Mouse (Mus musculus) lung, postnatal 10 days (tissue): ENCODE data around the gene Akt3.

ENCODE experiments used
- DNase-seq: peaks from one replicate; pipeline ENCODE4 v3.0.0; 2021

The Akt3 gene

GRCm38 (mm10) chr1:177046963-177047362 is 211.0 kb downstream of the Akt3 start:
- DNase-seq, result no peak

- no peak for DNase-seq
Measured at GRCm38 (mm10) chr1:177045885-177046284, 212.1 kb downstream of the Akt3 start.

GRCm38 (mm10) chr1:177040058-177040457 is 217.9 kb downstream of the Akt3 start:
- DNase-seq, result no peak

GRCm38 (mm10) chr1:177039093-177039674 is 218.8 kb downstream of the Akt3 start:
- DNase-seq, result no peak

- DNase-seq, result no peak
Measured at GRCm38 (mm10) chr1:177038383-177038782, 219.6 kb downstream of the Akt3 start.

GRCm38 (mm10) chr1:177035460-177035859 is 222.5 kb downstream of the Akt3 start:
- no peak for DNase-seq

GRCm38 (mm10) chr1:177032233-177032632 is 225.8 kb downstream of the Akt3 start:
- DNase-seq, result no peak

- DNase-seq, result no peak
Measured at GRCm38 (mm10) chr1:177031196-177031595, 226.8 kb downstream of the Akt3 start.

- DNase-seq, result no peak
Measured at GRCm38 (mm10) chr1:177030669-177031068, 227.3 kb downstream of the Akt3 start.

- DNase-seq, result no peak
Measured at GRCm38 (mm10) chr1:177029032-177029431, 229.0 kb downstream of the Akt3 start.

GRCm38 (mm10) chr1:177027706-177028105 is 230.3 kb downstream of the Akt3 start:
- no peak for DNase-seq

- no peak for DNase-seq
Measured at GRCm38 (mm10) chr1:177022751-177023150, 235.3 kb downstream of the Akt3 start.

- no peak for DNase-seq
Measured at GRCm38 (mm10) chr1:177019668-177020067, 238.3 kb downstream of the Akt3 start.

GRCm38 (mm10) chr1:177018750-177019149 is 239.3 kb downstream of the Akt3 start:
- no peak for DNase-seq

GRCm38 (mm10) chr1:177016729-177017128 is 241.3 kb downstream of the Akt3 start:
- DNase-seq, result no peak

GRCm38 (mm10) chr1:177015917-177016316 is 242.1 kb downstream of the Akt3 start:
- DNase-seq, result no peak

GRCm38 (mm10) chr1:177014921-177015439 is 243.0 kb downstream of the Akt3 start:
- no peak for DNase-seq

- peak; percentile 32 for DNase-seq
Measured at GRCm38 (mm10) chr1:177014346-177014745, 243.7 kb downstream of the Akt3 start.

GRCm38 (mm10) chr1:177013776-177014175 is 244.2 kb downstream of the Akt3 start:
- DNase-seq, result no peak

GRCm38 (mm10) chr1:177013313-177013712 is 244.7 kb downstream of the Akt3 start:
- DNase-seq, result no peak

GRCm38 (mm10) chr1:177012774-177013173 is 245.2 kb downstream of the Akt3 start:
- no peak for DNase-seq

- DNase-seq, result no peak
Measured at GRCm38 (mm10) chr1:177011688-177012087, 246.3 kb downstream of the Akt3 start.

- DNase-seq, result no peak
Measured at GRCm38 (mm10) chr1:177010607-177011302, 247.2 kb downstream of the Akt3 start.

- no peak for DNase-seq
Measured at GRCm38 (mm10) chr1:177010041-177010440, 248.0 kb downstream of the Akt3 start.

GRCm38 (mm10) chr1:177008777-177009176 is 249.2 kb downstream of the Akt3 start:
- DNase-seq, result no peak
